Mouse (Mus musculus) neural tube, embryonic 14.5 days (tissue): ENCODE measurements at regions not wholly inside any gene's neighbourhood (a gene's known extent, or its start where the extent isn't known, plus 50 kb on each side); places are given as distances from the start of the nearest gene placed in this dataset.

Experiments used
- ATAC-seq: fragments of 200-750 bp; cut with Nextera tagmentation; 2 replicates; pipeline ENCODE4 v1.8.0; 2017; ENCODE audit warnings: low read depth, mild to moderate bottlenecking, moderate TSS enrichment, moderate library complexity
- H3K27ac ChIP-seq: fragments of 300-500 bp; sonication (generic); 2 replicates; pipeline ENCODE4 v1.5.1; 2014; ENCODE audit warnings: low read depth, mild to moderate bottlenecking, control low read depth, low read length, moderate library complexity, mixed read lengths
- H3K27me3 ChIP-seq: fragments of 300-500 bp; sonication (generic); 2 replicates; pipeline ENCODE4 v1.6.1; 2014; ENCODE audit warnings: low read length; ENCODE audit not compliant: control insufficient read depth, insufficient read depth
- H3K36me3 ChIP-seq: fragments of 300-500 bp; sonication (generic); 2 replicates; pipeline ENCODE4 v1.6.1; 2014; ENCODE audit warnings: low read length, mixed read lengths; ENCODE audit not compliant: control insufficient read depth, insufficient read depth
- H3K4me1 ChIP-seq: fragments of 300-500 bp; sonication (generic); 2 replicates; pipeline ENCODE4 v1.6.1; 2014; ENCODE audit warnings: low read length; ENCODE audit not compliant: control insufficient read depth, insufficient read depth
- H3K4me2 ChIP-seq: fragments of 300-500 bp; sonication (generic); 2 replicates; pipeline ENCODE4 v1.6.1; 2014; ENCODE audit warnings: mild to moderate bottlenecking, low read depth, low read length, control low read depth
- H3K4me3 ChIP-seq: fragments of 300-500 bp; sonication (generic); 2 replicates; pipeline ENCODE4 v1.5.1; 2014; ENCODE audit warnings: low read depth, low read length, control low read depth, mixed read lengths
- H3K9ac ChIP-seq: fragments of 300-500 bp; sonication (generic); replicated peaks from 2 replicates; pipeline ENCODE4 v1.6.1; 2014; ENCODE audit warnings: low read depth, mild to moderate bottlenecking, control low read depth, low read length, mixed read lengths
- H3K9me3 ChIP-seq: fragments of 300-500 bp; sonication (generic); 2 replicates; pipeline ENCODE4 v1.6.1; 2016; ENCODE audit warnings: low read length; ENCODE audit not compliant: control insufficient read depth
- WGBS: fragments of 180-500 bp; shearing (Covaris S2); extraction: QIAGEN DNeasy Blood & Tissue Kit; methylation state at CpG from one replicate; pipeline ENCODE4 v1.1.7; 2014; 5-methylcytosine and 5-hydroxymethylcytosine counted together

- Histone ChIP-seq H3K9ac (no peak overlapping the region), H3K9me3 (no peaks in the 10 kb centered on the region), H3K36me3 (no peaks in the 10 kb centered on the region), H3K4me3 (no peak overlapping the region), H3K27me3 (no peaks in the 10 kb centered on the region), H3K4me2 (no peak overlapping the region), H3K4me1 (peaks cover 6% of the 10 kb centered on the region; the same call in 1 of the 2 replicates), H3K27ac (no peak overlapping the region)
- ATAC-seq, result no peak
- WGBS, result 88% methylated on average over 14 of the region's 14 CpGs
Measured at GRCm38 (mm10) chr10:84056323-84057169, 333.9 kb downstream of the 1500009L16Rik start.

DNA sequence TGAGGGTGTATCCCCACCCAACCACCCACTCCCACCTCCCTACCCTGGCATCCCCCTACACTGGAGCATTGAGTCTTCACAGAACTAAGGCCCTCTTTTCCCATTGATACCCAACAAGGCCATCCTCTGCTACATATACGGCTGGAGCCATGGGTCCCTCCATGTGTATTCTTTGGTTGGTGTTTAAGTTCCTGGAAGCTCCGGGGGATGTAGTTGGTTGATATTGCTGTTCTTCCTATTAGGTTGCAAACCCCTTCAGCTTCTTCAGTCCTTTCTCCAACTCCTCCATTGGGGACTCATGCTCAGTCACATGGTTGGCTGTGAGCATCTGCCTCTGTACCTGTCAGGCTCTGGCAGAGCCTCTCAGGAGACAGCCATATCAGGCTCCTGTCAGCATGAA lies 335.6 kb downstream of the 1500009L16Rik start:
- H3K36me3 ChIP-seq, result no peaks in the 10 kb centered on the region
- no peak overlapping the region for H3K9ac ChIP-seq
- peaks cover 6% of the 10 kb centered on the region; the same call in 1 of the 2 replicates for H3K4me1 ChIP-seq
- WGBS, result 100% methylated on average over 2 of the region's 2 CpGs
- no peak overlapping the region for H3K4me3 ChIP-seq
- H3K27ac ChIP-seq, result no peak overlapping the region
- H3K9me3 ChIP-seq, result no peaks in the 10 kb centered on the region
- ATAC-seq, result no peak
- no peaks in the 10 kb centered on the region for H3K27me3 ChIP-seq
- H3K4me2 ChIP-seq, result no peak overlapping the region

DNA sequence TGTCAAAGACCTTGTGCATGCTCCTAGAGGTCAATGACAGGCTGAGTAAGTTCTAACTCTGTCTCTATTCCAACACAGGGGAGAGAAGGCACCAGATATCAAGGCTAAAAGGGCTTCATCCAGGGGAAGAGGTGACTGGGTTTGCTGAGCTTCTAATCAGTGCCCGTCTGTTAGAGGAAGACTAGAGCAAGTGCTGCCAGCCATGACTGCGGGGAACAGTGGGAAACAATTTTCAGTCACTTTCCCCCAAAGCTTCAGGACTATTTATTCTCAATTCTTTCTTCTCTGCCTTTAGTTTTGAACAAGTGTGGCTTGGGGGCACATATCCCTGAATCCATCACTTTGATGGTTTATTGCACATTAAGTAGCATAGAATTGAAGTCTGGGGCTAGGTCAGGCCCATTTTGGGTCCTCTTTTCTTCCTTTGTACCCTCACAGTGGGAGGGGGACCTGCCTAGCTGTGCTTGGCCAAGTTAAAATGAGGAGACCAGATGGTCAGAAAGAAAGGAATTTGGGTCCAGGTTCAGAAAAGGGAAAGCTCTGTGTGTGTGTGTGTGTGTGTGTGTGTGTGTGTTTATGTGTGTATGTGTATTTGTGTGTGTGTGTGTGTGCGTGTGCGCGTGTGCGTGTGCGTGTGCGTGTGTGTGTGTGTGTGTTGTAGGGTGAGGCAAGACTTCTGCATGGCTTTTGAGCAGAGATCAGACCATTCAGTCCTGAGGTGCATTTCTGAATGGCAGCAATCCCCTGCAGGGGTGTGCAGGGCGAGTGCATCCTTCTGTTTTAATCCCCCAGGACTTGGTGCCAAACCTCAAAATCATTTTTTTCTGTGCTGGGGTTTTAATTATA lies 337.2 kb downstream of the 1500009L16Rik start:
- H3K4me2 ChIP-seq, result no peak overlapping the region
- no peaks in the 10 kb centered on the region for H3K36me3 ChIP-seq
- ATAC-seq, result no peak
- H3K27me3 ChIP-seq, result no peaks in the 10 kb centered on the region
- WGBS, result 44% methylated on average over 9 of the region's 9 CpGs
- H3K9ac ChIP-seq, result no peak overlapping the region
- H3K27ac ChIP-seq, result no peak overlapping the region
- no peak overlapping the region for H3K4me3 ChIP-seq
- peaks cover 6% of the 10 kb centered on the region; the same call in 1 of the 2 replicates for H3K4me1 ChIP-seq
- H3K9me3 ChIP-seq, result no peaks in the 10 kb centered on the region

DNA sequence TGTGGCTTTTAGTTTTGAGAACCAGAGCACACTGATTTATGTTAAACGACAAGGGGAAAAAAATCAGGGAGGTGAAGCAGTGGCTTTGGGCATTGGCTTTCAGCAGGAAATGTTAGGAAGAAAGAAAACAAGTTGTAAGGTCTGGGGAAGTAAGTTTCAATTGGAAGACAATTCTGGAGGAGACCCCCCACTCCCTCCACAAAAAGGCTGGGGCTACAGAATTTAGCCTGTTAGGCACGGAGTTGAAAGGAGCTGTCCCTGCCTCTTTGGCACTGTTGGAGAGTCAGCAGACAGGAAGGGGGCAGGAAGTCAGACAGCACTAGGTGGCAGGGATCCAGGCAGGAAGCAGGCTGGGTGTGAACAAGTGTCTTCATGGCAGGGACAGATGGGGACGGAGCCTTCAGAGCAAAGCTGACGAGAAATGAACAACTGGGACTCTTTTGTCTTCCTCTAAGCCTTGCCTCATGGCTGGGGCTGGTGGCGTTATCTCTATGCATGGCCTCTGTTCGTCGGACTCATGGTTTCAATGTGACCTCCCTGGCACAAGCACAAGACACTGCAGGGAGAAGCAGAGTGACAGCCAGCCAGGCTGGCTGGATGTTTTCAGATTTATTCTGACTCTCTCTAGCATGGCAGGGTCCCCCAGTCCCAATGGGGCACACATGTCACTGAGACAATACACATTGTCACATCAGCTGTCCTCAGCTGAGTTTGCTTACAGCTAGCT lies 338.0 kb downstream of the 1500009L16Rik start:
- Histone ChIP-seq H3K4me2 (0 out of 2 replicates have a peak overlapping the region, but pooled peaks have one; percentile 11), H3K27me3 (no peaks in the 10 kb centered on the region), H3K36me3 (no peaks in the 10 kb centered on the region), H3K4me3 (no peak overlapping the region), H3K9ac (no peak overlapping the region), H3K9me3 (no peaks in the 10 kb centered on the region), H3K4me1 (peaks cover 6% of the 10 kb centered on the region; the same call in 1 of the 2 replicates), H3K27ac (no peak overlapping the region)
- WGBS, result 7% methylated on average over 7 of the region's 7 CpGs
- ATAC-seq, result peak; percentile 81; the same call in 1 of the 2 replicates

- H3K9me3 ChIP-seq, result no peaks in the 10 kb centered on the region
- H3K27ac ChIP-seq, result no peak overlapping the region
- no peaks in the 10 kb centered on the region for H3K4me1 ChIP-seq
- no peak for ATAC-seq
- H3K4me3 ChIP-seq, result no peak overlapping the region
- H3K27me3 ChIP-seq, result no peaks in the 10 kb centered on the region
- H3K36me3 ChIP-seq, result no peaks in the 10 kb centered on the region
- H3K4me2 ChIP-seq, result no peak overlapping the region
- WGBS, result 83% methylated on average over 4 of the region's 4 CpGs
- H3K9ac ChIP-seq, result no peak overlapping the region
Measured at GRCm38 (mm10) chr10:84067052-84067650, 344.5 kb downstream of the 1500009L16Rik start.

DNA sequence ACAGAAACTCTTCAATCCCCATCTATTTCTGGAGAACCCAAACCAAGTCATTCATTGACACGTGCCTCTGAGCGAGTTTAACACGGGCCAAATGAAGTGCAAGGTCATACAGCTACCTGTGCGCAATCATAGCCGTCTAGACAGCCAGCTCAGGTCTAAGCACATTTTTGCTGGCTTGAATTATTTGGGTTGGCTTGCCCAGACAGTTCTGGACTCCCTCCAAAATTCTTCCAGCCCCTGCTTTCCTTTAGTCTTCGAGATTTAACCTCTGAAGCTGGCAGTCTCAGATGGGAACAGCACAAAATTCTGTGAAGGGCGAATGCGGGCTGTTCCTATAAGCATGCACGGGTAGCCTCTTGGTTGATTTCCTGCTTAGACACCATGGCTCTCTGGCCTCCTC lies 347.1 kb downstream of the 1500009L16Rik start:
- no peak overlapping the region for H3K4me3 ChIP-seq
- WGBS, result 88% methylated on average over 9 of the region's 9 CpGs
- no peaks in the 10 kb centered on the region for H3K9me3 ChIP-seq
- 0 out of 2 replicates have a peak, but pooled peaks cover 5% of the 10 kb centered on the region for H3K4me1 ChIP-seq
- no peak overlapping the region for H3K9ac ChIP-seq
- ATAC-seq, result no peak
- no peaks in the 10 kb centered on the region for H3K27me3 ChIP-seq
- no peak overlapping the region for H3K27ac ChIP-seq
- no peaks in the 10 kb centered on the region for H3K36me3 ChIP-seq
- H3K4me2 ChIP-seq, result no peak overlapping the region

DNA sequence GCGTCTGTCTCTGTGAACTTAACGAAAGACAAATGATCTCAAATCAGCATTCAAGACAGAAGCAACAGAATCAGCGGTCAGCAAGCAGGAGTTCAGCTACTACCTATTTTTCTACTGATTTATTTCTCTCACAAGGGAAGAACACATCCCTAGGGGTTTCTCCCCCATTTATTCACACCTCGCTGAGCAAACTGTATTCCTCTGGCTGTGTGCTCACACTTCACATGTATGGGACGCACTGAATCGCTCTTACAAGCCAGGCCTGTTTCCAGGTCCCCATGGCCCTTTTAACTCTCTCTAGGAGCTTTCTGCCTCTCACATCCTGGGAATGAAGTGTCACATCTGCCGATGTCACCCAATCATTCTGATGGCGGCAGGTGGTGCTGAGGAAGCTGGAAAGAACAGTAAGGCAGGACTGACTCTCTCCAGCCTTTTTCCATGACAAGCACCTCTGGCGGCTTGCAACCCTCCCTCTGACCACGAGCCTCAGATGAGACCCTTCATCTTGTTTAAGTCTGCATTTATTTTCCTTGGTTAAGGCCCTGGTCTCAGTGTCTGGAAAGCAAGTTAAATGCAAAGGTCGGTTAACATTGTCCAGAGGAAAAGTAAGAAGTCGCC lies 350.3 kb downstream of the 1500009L16Rik start:
- H3K27ac ChIP-seq, result no peak overlapping the region
- H3K4me2 ChIP-seq, result no peak overlapping the region
- H3K4me1 ChIP-seq, result 0 out of 2 replicates have a peak, but pooled peaks cover 5% of the 10 kb centered on the region
- ATAC-seq, result peak; percentile 58; the same call in 1 of the 2 replicates
- no peaks in the 10 kb centered on the region for H3K27me3 ChIP-seq
- no peaks in the 10 kb centered on the region for H3K9me3 ChIP-seq
- WGBS, result 29% methylated on average over 12 of the region's 12 CpGs
- no peaks in the 10 kb centered on the region for H3K36me3 ChIP-seq
- H3K9ac ChIP-seq, result no peak overlapping the region
- no peak overlapping the region for H3K4me3 ChIP-seq

- Histone ChIP-seq H3K27me3 (no peaks in the 10 kb centered on the region), H3K9me3 (no peaks in the 10 kb centered on the region), H3K36me3 (no peaks in the 10 kb centered on the region), H3K9ac (no peak overlapping the region), H3K4me3 (no peak overlapping the region), H3K4me1 (0 out of 2 replicates have a peak, but pooled peaks cover 5% of the 10 kb centered on the region), H3K27ac (no peak overlapping the region), H3K4me2 (no peak overlapping the region)
- no peak for ATAC-seq
- 82% methylated on average over 4 of the region's 4 CpGs for WGBS
Measured at GRCm38 (mm10) chr10:84075581-84075980, 352.9 kb downstream of the 1500009L16Rik start.
